Mouse (Mus musculus) mammary gland, adult 2 months (tissue): ENCODE data around the gene BC016579. TPM values are rescaled to one million over a fixed set of nuclear protein-coding genes. Genes with fewer than 3 reads are reported as not detected.

ENCODE experiments used
- polyA plus RNA-seq: library from polyadenylated mRNA; depleted of rRNA; stranded (reverse); fragments of >200 nt; gene quantifications from 2 replicates; pipeline ENCODE4 v1.2.3, GENCODE M21; 2012; ENCODE audit warnings: low replicate concordance; rRNA removed

The BC016579 gene
- polyA plus RNA-seq = 0.11 TPM in 1 of 2 replicates, not detected in the other

GRCm38 (mm10) chr16:45653934-45654332 is at the start of gene BC016579:
Gene BC016579 (minus strand): TSS chr16:45654068.

GRCm38 (mm10) chr16:45693558-45693957 is 39.7 kb upstream of the BC016579 start, which contains the start of gene Tmprss7:
Gene Tmprss7 (minus strand): TSS chr16:45693658.

DNA sequence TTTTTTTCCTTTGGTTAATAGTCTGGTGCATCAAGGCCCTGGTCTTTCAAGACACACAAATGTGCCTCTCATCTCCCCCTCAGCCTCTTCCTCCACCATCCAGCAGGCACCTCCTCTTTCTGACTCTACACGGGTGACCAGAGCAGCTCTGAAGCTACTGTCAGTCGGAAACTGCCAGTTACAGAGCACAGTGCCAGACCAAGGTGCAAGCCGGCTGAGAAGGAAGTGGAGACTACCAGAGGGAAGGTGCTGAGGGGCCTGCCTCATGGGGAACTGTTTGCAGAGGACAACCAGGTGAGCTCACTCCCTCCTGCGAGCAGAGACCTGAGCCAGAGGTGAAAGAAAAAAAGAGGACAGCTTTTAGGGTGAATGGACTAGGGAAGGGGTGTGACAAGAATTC is 43.6 kb downstream of the BC016579 start, which contains the start of gene Gcsam:
Gcsam (plus strand) TSS at position 114 of the 400 bp plus-strand sequence.

Other genes starting within 250 kb of the BC016579 start
- gene Cd200, start 245.0 kb downstream of the BC016579 start, polyA plus RNA-seq = 131 and 190 TPM in 2 replicates
- gene Gm609, start 161.1 kb downstream of the BC016579 start, polyA plus RNA-seq = 0.11 TPM in 1 of 2 replicates, not detected in the other
- not detected in 2 replicates for gene Gm17783, start 122.0 kb downstream of the BC016579 start, polyA plus RNA-seq
- not detected in 2 replicates for gene Slc9c1, start 118.8 kb downstream of the BC016579 start, polyA plus RNA-seq
- gene Gcsam, start 43.7 kb downstream of the BC016579 start, polyA plus RNA-seq = 0.72 and 1.1 TPM in 2 replicates
- gene Tmprss7, start 39.6 kb upstream of the BC016579 start, polyA plus RNA-seq = 0.04 TPM in 1 of 2 replicates, not detected in the other
- gene Tagln3, start 70.5 kb upstream of the BC016579 start, polyA plus RNA-seq = 0.57 and 0.62 TPM in 2 replicates
- 2.6 and 7.8 TPM in 2 replicates for gene Abhd10, start 88.9 kb upstream of the BC016579 start, polyA plus RNA-seq